Mouse (Mus musculus) G1E (cell line): ENCODE measurements around the gene Rnf123. TPM values are rescaled to one million over a fixed set of nuclear protein-coding genes. Genes with fewer than 3 reads are reported as not detected.
"Not testable (repeated sequence)": the region's sequence is repeated elsewhere in the genome, so short reads cannot be mapped to it uniquely, and the experiment has no call there.

Experiments
- ATAC-seq: 2 replicates; pipeline ENCODE4 v1.8.0; 2016; ENCODE audit warnings: mild to moderate bottlenecking; ENCODE audit not compliant: insufficient number of reproducible peaks, poor library complexity, low FRiP score, severe bottlenecking; ENCODE audit errors: extremely low read depth
- DNase-seq: peaks from one replicate; pipeline ENCODE4 v3.0.0; 2012; ENCODE audit warnings: low spot score
- H3K27me3 ChIP-seq: 2 replicates; pipeline ENCODE4 v1.6.1; 2012; ENCODE audit warnings: mild to moderate bottlenecking, low read length, inconsistent platforms; ENCODE audit not compliant: insufficient read depth
- H3K36me3 ChIP-seq: replicated peaks from 2 replicates; pipeline ENCODE3; 2012; ENCODE audit warnings: mild to moderate bottlenecking, inconsistent platforms
- H3K4me1 ChIP-seq: 2 replicates; pipeline ENCODE4 v1.6.1; 2012; ENCODE audit warnings: low read depth, low read length, inconsistent platforms, mixed read lengths; ENCODE audit not compliant: insufficient read depth
- H3K4me3 ChIP-seq: 2 replicates; pipeline ENCODE4 v1.5.1; 2012; ENCODE audit warnings: low read depth, mild to moderate bottlenecking, inconsistent platforms, low read length, moderate library complexity, mixed read lengths
- H3K9me3 ChIP-seq: replicated peaks from 2 replicates; pipeline ENCODE4 v1.6.1; 2012; ENCODE audit warnings: inconsistent platforms
- CTCF ChIP-seq: IDR thresholded peaks from 2 replicates; pipeline ENCODE4 v1.5.1; 2012; ENCODE audit warnings: low read depth, low read length, inconsistent platforms, mixed read lengths
- GATA1 ChIP-seq: IDR thresholded peaks from 2 replicates; pipeline ENCODE4 v1.6.1; 2012; ENCODE audit warnings: borderline replicate concordance, low read length, inconsistent platforms, mixed read lengths
- GATA2 ChIP-seq: IDR thresholded peaks from 2 replicates; pipeline ENCODE4 v1.6.1; 2012; ENCODE audit warnings: low read depth, low read length, inconsistent platforms, borderline replicate concordance
- POLR2AphosphoS5 ChIP-seq: IDR thresholded peaks from 2 replicates; pipeline ENCODE4 v1.6.1; 2012; ENCODE audit warnings: low read depth, low read length, inconsistent platforms; ENCODE audit not compliant: insufficient replicate concordance
- TAL1 ChIP-seq: conservative IDR thresholded peaks from 2 replicates; pipeline ENCODE4 v1.6.1; 2012; ENCODE audit warnings: low read depth, low read length, inconsistent platforms, mixed read lengths
- polyA plus RNA-seq: library from polyadenylated mRNA; stranded (reverse); fragments of >175 nt; gene quantifications from 2 replicates; pipeline ENCODE4 v1.2.3, GENCODE M21; 2012
- total RNA-seq, 2 experiments: library from RNA; stranded (forward) in 1 of 2; stranded (reverse) in 1 of 2; fragments of 200-1000 nt in 1 of 2; fragments of >200 nt in 1 of 2; fragmentation: Nextera tagmentation in 1 of 2; gene quantifications; 2 replicates each; pipeline ENCODE4 v1.2.3; 2014 to 2017

The Rnf123 gene
- total and polyA plus RNA-seq, 3 experiments = 18.6 to 255 (median 74.5) TPM

DNA sequence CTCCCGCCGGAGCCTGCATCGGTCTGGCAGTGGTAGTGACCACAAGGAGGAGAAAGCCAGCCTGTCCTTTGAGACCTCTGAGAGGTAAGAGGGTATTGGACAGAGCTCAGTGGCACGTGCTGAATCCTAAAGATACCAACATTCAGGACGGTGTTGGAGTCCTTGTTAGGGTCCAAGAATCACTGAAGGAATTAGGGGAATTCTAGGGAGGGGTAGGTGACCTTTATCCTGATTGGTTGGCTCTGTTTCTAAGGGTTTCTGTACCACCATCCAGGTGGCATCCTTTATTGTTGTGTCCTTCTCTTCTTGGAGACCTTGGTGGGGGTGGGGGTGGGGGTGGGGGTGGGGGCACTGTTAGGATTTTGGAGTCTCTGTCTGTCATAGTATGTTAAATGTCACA is 51.0 kb downstream of the Rnf123 start:
- H3K9me3 ChIP-seq = 0 out of 2 replicates have a peak, but pooled peaks cover 2% of the 10 kb centered on the region
- TF ChIP-seq POLR2AphosphoS5 (no peak), GATA2 (no peak), GATA1 (no peak), CTCF (no peak), TAL1 (no peak)
- H3K4me3 ChIP-seq = no peak overlapping the region
- no peak for DNase-seq
- H3K27me3 ChIP-seq = no peaks in the 10 kb centered on the region
- H3K4me1 ChIP-seq = peaks cover 24% of the 10 kb centered on the region
- ATAC-seq = no peak
- peaks cover 75% of the 10 kb centered on the region for H3K36me3 ChIP-seq

DNA sequence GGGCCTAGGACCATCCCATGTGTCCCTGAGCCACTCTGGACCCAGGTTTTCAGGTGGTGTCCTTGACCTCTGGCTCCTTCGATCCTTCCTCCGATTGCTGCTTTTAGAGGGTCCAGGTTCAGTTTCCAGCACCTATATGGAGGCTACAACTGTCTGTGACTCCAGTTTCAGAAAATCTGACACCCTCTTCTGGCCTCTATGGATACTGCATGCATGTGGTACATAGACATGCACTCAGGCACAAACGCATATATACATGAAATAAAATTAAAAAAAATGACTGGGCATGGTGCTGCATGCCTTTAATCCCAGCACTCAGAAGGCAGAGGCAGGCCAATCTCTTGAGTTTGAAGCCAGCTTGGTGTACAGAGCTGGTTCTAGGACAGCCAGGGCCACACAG is 55.3 kb downstream of the Rnf123 start:
- H3K4me1 ChIP-seq = 0 out of 2 replicates have a peak, but pooled peaks cover 3% of the 10 kb centered on the region
- H3K36me3 ChIP-seq = peaks cover 77% of the 10 kb centered on the region
- no peak for ATAC-seq

DNA sequence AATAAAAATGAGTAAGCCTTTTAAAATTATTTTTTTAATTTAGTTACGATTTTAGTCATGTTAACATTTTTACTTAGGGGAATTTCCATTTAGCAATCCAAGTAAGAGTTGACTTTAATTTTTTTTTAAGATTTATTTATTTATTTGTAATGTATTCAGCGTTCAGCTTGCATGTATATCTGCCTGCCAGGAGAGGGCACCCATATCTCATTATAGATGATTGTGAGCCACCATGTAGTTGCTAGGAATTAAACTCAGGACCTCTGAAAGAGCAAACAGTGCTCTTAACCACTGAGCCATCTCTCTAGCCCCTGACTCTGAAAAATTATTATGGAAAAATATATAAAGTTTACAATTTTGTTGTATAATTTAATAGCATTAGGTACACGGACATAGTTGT is 56.6 kb downstream of the Rnf123 start:
- Histone ChIP-seq H3K4me1 (no peaks in the 10 kb centered on the region), H3K9me3 (0 out of 2 replicates have a peak, but pooled peaks cover 2% of the 10 kb centered on the region), H3K4me3 (no peak overlapping the region), H3K36me3 (peaks cover 75% of the 10 kb centered on the region), H3K27me3 (no peaks in the 10 kb centered on the region)
- ATAC-seq (no peak), DNase-seq (no peak)
- TF ChIP-seq GATA1 = no peak
- TF ChIP-seq CTCF = no peak
- no peak for TF ChIP-seq GATA2
- TF ChIP-seq POLR2AphosphoS5 = no peak
- TF ChIP-seq TAL1 = no peak

More for the DNA sequence above, 55.3 kb downstream of the Rnf123 start:
- 0 out of 2 replicates have a peak, but pooled peaks cover 2% of the 10 kb centered on the region for H3K9me3 ChIP-seq
- DNase-seq = no peak
- no peaks in the 10 kb centered on the region for H3K27me3 ChIP-seq
- H3K4me3 ChIP-seq = no peak overlapping the region
- no peak for TF ChIP-seq GATA2
- TF ChIP-seq POLR2AphosphoS5 = no peak
- no peak for TF ChIP-seq TAL1
- TF ChIP-seq GATA1 = no peak
- TF ChIP-seq CTCF = no peak

DNA sequence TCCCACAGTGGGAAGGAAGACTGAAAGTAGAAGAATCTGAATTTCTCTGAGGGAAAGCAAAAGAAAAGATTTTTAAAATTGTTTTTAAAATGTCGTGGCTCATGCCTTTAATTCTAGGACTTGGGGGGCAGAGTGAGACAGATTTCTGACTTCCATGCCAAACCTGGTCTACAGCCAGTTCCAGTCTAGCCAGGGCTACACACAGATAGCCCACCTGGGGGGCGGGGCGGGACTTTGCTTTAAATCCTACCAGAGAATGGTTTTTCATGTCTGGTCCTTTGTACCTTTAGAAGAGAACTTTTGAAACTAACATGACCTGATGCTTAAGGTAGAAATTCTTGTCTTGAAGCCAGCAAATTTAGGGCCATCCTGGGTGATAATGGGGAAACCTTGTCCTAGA is 59.9 kb downstream of the Rnf123 start:
- no peak for DNase-seq
- Histone ChIP-seq H3K9me3 (0 out of 2 replicates have a peak, but pooled peaks cover 2% of the 10 kb centered on the region), H3K4me3 (no peak overlapping the region), H3K4me1 (no peaks in the 10 kb centered on the region), H3K36me3 (peaks cover 61% of the 10 kb centered on the region), H3K27me3 (no peaks in the 10 kb centered on the region)
- TF ChIP-seq TAL1 = no peak
- no peak for TF ChIP-seq POLR2AphosphoS5
- TF ChIP-seq CTCF = no peak
- ATAC-seq = no peak

DNA sequence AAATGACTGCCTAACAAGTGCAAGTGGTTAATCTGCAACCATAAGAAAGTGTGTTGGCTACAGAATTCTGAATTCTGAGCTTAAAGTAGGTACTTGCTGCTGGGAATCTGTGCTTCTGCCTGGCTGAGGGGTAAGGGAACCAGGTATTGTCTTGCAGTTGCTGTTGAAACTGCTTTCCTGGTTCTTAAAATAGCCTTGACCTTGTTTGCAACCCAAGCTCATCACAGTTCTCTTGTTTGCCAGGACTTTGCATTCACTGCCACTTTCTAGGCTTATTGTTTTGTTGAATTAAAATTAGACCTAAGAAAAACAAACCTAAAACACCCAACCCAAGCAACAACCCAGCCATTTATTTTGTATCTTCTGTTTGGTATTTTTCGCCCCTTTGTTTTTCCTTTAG is 62.4 kb downstream of the Rnf123 start:
- no peaks in the 10 kb centered on the region for H3K4me1 ChIP-seq
- DNase-seq = no peak
- TF ChIP-seq CTCF = no peak
- no peak for TF ChIP-seq GATA1
- no peak overlapping the region for H3K4me3 ChIP-seq
- H3K27me3 ChIP-seq = no peaks in the 10 kb centered on the region
- ATAC-seq = no peak
- no peaks in the 10 kb centered on the region for H3K9me3 ChIP-seq
- H3K36me3 ChIP-seq = peaks cover 61% of the 10 kb centered on the region

DNA sequence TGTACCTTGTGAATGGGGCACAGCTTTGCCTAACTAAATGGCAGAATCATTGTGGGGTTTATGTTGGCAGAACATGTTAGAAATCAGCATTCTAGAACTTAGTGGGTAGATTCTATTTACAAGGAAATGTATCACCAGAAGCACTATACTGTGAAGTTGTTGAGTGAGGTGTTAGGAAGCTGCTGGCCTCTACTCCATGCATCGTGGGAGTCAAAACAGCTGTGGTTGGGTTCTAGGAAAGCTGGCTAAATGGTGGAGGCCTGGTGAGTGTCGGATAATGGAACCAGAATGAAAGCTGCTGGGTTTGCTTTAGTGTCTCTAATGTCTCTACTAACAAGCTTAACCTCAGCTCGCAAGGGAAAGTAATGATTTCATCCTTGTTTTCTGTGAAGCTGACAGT is 66.0 kb downstream of the Rnf123 start:
- Histone ChIP-seq H3K4me1 (no peaks in the 10 kb centered on the region), H3K27me3 (no peaks in the 10 kb centered on the region), H3K36me3 (peaks cover 48% of the 10 kb centered on the region), H3K9me3 (no peaks in the 10 kb centered on the region), H3K4me3 (no peak overlapping the region)
- no peak for DNase-seq
- TF ChIP-seq GATA1 (no peak), POLR2AphosphoS5 (no peak), TAL1 (no peak), CTCF (no peak), GATA2 (no peak)
- ATAC-seq = no peak

DNA sequence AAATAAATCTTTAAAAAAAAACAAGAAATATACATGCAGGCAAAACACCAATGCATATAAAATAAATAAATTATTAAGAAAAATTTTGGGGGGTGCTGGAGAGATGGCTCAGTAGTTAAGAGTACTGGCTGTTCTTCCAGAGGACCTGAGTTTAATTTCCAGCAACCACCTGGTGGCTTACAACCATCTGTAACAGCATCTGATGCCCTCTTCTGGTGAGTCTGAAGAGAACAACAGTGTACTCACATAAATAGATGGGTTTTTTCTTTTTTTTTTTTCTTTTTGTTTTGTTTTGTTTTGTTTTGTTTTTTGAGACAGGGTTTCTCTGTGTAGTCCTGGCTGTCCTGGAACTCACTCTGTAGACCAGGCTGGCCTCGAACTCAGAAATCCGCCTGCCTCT is 69.6 kb downstream of the Rnf123 start:
- not testable (repeated sequence) for H3K9me3 ChIP-seq, H3K27me3 ChIP-seq, ATAC-seq, DNase-seq, H3K4me1 ChIP-seq, H3K4me3 ChIP-seq
- peaks cover 47% of the 10 kb centered on the region for H3K36me3 ChIP-seq
